ENCODE assay signal across 9 mouse cellular contexts in genomic region chr6:85369181-85369860, GRCm38 (mm10). TPM values are rescaled to one million over a fixed set of nuclear protein-coding genes. Genes with fewer than 3 reads are reported as not detected.
A peak's percentile ranks its signal among the peaks of the same experiment; 100 is the strongest.
DNase-seq lines count a peak whose midpoint lies in the region; ATAC-seq lines count a peak whose summit lies in the region.
"Had no signal": no experiment of that assay in that cellular context is flagged by ENCODE, and none has a peak within 500 bp of the region (broad histone marks: within the 10 kb centered on the region; RNA-seq: fewer than 3 reads in every experiment).

No protein-coding gene starts in this region.

- H3K9ac ChIP-seq in embryonic facial prominence, embryonic 14.5 days (ENCODE audit: low read depth, low read length) = 0 out of 2 replicates have a peak overlapping the region, but pooled peaks have one; percentile 39
- no peak overlapping the region for H3K9ac ChIP-seq in lung, embryonic 16.5 days (ENCODE audit: low read length)
- H3K9ac ChIP-seq: liver, embryonic 15.5 days had no signal

- no peak overlapping the region for H3K4me3 ChIP-seq in embryonic facial prominence, embryonic 14.5 days (ENCODE audit: low read depth, low read length)
- H3K4me3 ChIP-seq in lung, embryonic 16.5 days (ENCODE audit: low read length) = no peak overlapping the region
- H3K4me3 ChIP-seq: liver, embryonic 15.5 days had no signal

- no peaks in the 10 kb centered on the region for H3K36me3 ChIP-seq in embryonic facial prominence, embryonic 14.5 days (ENCODE audit: control insufficient read depth, insufficient read depth, low read length)
- no peaks in the 10 kb centered on the region for H3K36me3 ChIP-seq in lung, embryonic 16.5 days (ENCODE audit: control insufficient read depth, insufficient read depth, low read length)
- H3K36me3 ChIP-seq: liver, embryonic 15.5 days had no signal

- DNase-seq in right cerebral cortex, postnatal 10 days (ENCODE audit: low spot score in 2 of 2) = peak; percentile 63 to 70
- DNase-seq in right cerebral cortex, adult 18-20 months = no peak
- peak; percentile 78 for DNase-seq in embryonic facial prominence, embryonic 14.5 days (ENCODE audit: low spot score)
- DNase-seq in heart, postnatal 14 days = peak; percentile 82 to 86
- no peak for DNase-seq in liver
- no peak for DNase-seq in cerebellum, postnatal 36 days
- no peak for DNase-seq in spleen, adult 12 weeks (ENCODE audit: low spot score)

- peaks cover 40% of the 10 kb centered on the region for H3K4me1 ChIP-seq in embryonic facial prominence, embryonic 14.5 days (ENCODE audit: control insufficient read depth, insufficient read depth, low read length)
- peaks cover 61% of the 10 kb centered on the region for H3K4me1 ChIP-seq in lung, embryonic 16.5 days (replicated peaks; ENCODE audit: control insufficient read depth, insufficient read depth, low read length)

- H3K9me3 ChIP-seq in embryonic facial prominence, embryonic 14.5 days (ENCODE audit: control insufficient read depth, low read length) = no peaks in the 10 kb centered on the region
- no peaks in the 10 kb centered on the region for H3K9me3 ChIP-seq in lung, embryonic 16.5 days (ENCODE audit: control insufficient read depth, low read length)
- H3K9me3 ChIP-seq: liver, embryonic 15.5 days had no signal

- no peaks in the 10 kb centered on the region for H3K27me3 ChIP-seq in embryonic facial prominence, embryonic 14.5 days (replicated peaks; ENCODE audit: control insufficient read depth, insufficient read depth, low read length)
- no peaks in the 10 kb centered on the region for H3K27me3 ChIP-seq in lung, embryonic 16.5 days (ENCODE audit: control insufficient read depth, insufficient read depth, low read depth, low read length)

- WGBS in embryonic facial prominence, embryonic 14.5 days = 61% methylated on average over 5 of the region's 5 CpGs
- 39% methylated on average over 5 of the region's 5 CpGs for WGBS in lung, embryonic 16.5 days

- H3K27ac ChIP-seq in embryonic facial prominence, embryonic 14.5 days (replicated peaks; ENCODE audit: low read depth, low read length) = peak overlapping the region; percentile 44
- peak overlapping the region; percentile 61 for H3K27ac ChIP-seq in lung, embryonic 16.5 days (ENCODE audit: low read length)
- H3K27ac ChIP-seq: liver, embryonic 15.5 days had no signal

- H3K4me2 ChIP-seq in embryonic facial prominence, embryonic 14.5 days (ENCODE audit: low read depth, low read length) = peak overlapping the region; percentile 8; the same call in 1 of the 2 replicates
- no peak overlapping the region for H3K4me2 ChIP-seq in lung, embryonic 16.5 days (ENCODE audit: low read depth, low read length)
- H3K4me2 ChIP-seq: liver, embryonic 15.5 days had no signal

- ATAC-seq in embryonic facial prominence, embryonic 14.5 days (ENCODE audit: low read depth) = no peak
- ATAC-seq in lung, embryonic 16.5 days (ENCODE audit: low read depth) = peak; percentile 86

- intact Hi-C loops in heart, postnatal 14 days (cut with DNase I) = no loop called here

RNA-seq across cellular contexts. Expression of gene Rab11fip5, which starts 5.1 kb away (rescaled TPM):
- 15.1 and 15.7 TPM in 2 replicates for polyA plus RNA-seq in embryonic facial prominence, embryonic 14.5 days (2014; fragmentation: Nextera tagmentation; extraction: Ambion mirVana)
- total RNA-seq in heart, postnatal 14 days (2021) = 10 to 100 TPM; 53.9 to 54.0 TPM
- polyA plus RNA-seq in lung, embryonic 16.5 days (2015; fragmentation: Nextera tagmentation; extraction: Ambion mirVana) = 12.0 and 12.2 TPM in 2 replicates

RNA-seq across cellular contexts. Expression of gene Sfxn5, which starts 36.1 kb away (rescaled TPM):
- polyA plus RNA-seq in embryonic facial prominence, embryonic 14.5 days (2014; fragmentation: Nextera tagmentation; extraction: Ambion mirVana) = 6.7 and 8.9 TPM in 2 replicates
- total RNA-seq in heart, postnatal 14 days (2021) = 1 to 10 TPM; 3.9 to 5.7 TPM
- polyA plus RNA-seq in lung, embryonic 16.5 days (2015; fragmentation: Nextera tagmentation; extraction: Ambion mirVana) = 7.0 and 7.8 TPM in 2 replicates

RNA-seq across cellular contexts. Expression of gene Noto, which starts 54.4 kb away (rescaled TPM):
- not detected in 2 replicates for polyA plus RNA-seq in embryonic facial prominence, embryonic 14.5 days (2014; fragmentation: Nextera tagmentation; extraction: Ambion mirVana)
- not detected for total RNA-seq in heart, postnatal 14 days (2021)
- polyA plus RNA-seq in lung, embryonic 16.5 days (2015; fragmentation: Nextera tagmentation; extraction: Ambion mirVana) = 0.80 and 0.94 TPM in 2 replicates
- polyA plus RNA-seq: liver, embryonic 15.5 days had no signal

Comparison
In these comparisons a context has a peak if more than half of its experiments do, and no peak if none do; other contexts are left out.
1. DNase-seq: peak in right cerebral cortex, postnatal 10 days (2 of 2), embryonic facial prominence, embryonic 14.5 days (single experiment) and heart, postnatal 14 days (2 of 2); none in right cerebral cortex, adult 18-20 months (single experiment), liver (single experiment), cerebellum, postnatal 36 days (0 of 2) and spleen, adult 12 weeks (single experiment).